Mouse (Mus musculus) midbrain, embryonic 10.5 days (tissue): ENCODE data around the gene Ankrd33. TPM values are rescaled to one million over a fixed set of nuclear protein-coding genes. Genes with fewer than 3 reads are reported as not detected.

ENCODE experiments used
- DNase-seq: peaks from one replicate; pipeline ENCODE4 v3.0.0-alpha.2; 2017; ENCODE audit warnings: low spot score
- H3K27ac ChIP-seq: fragments of 300-500 bp; sonication (generic); replicated peaks from 2 replicates; pipeline ENCODE4 v1.5.1; 2016; ENCODE audit warnings: mild to moderate bottlenecking
- H3K27me3 ChIP-seq: fragments of 300-500 bp; sonication (generic); 2 replicates; pipeline ENCODE4 v1.6.1; 2016; ENCODE audit warnings: low read depth, mild to moderate bottlenecking; ENCODE audit not compliant: poor library complexity, severe bottlenecking
- H3K36me3 ChIP-seq: fragments of 300-500 bp; sonication (generic); 2 replicates; pipeline ENCODE4 v1.6.1; 2016; ENCODE audit warnings: mild to moderate bottlenecking, moderate library complexity
- H3K4me1 ChIP-seq: fragments of 300-500 bp; sonication (generic); 2 replicates; pipeline ENCODE4 v1.6.1; 2016
- H3K4me3 ChIP-seq: fragments of 300-500 bp; sonication (generic); 2 replicates; pipeline ENCODE4 v1.5.1; 2016; ENCODE audit warnings: mild to moderate bottlenecking, moderate library complexity
- H3K9me3 ChIP-seq: fragments of 300-500 bp; sonication (generic); replicated peaks from 2 replicates; pipeline ENCODE4 v1.6.1; 2016; ENCODE audit warnings: mild to moderate bottlenecking
- WGBS: fragments of 180-500 bp; shearing (Covaris S2); methylation state at CpG from one replicate; pipeline ENCODE4 v1.1.7; 2016; 5-methylcytosine and 5-hydroxymethylcytosine counted together
- polyA plus RNA-seq: library from polyadenylated mRNA; unstranded; fragments of >200 nt; fragmentation: Nextera tagmentation; extraction: Ambion mirVana; gene quantifications from 2 replicates; pipeline ENCODE4 v1.2.1, GENCODE M21; 2016

Gene Ankrd33
- polyA plus RNA-seq, 1 experiment from 2014 or later: not detected

GRCm38 (mm10) chr15:101092829-101093648, 22.5 kb upstream of the Ankrd33 start:
- Histone ChIP-seq H3K4me1 (peaks cover 76% of the 10 kb centered on the region), H3K4me3 (peak overlapping the region; percentile 42)

GRCm38 (mm10) chr15:101093988-101094387, 21.6 kb upstream of the Ankrd33 start:
- H3K4me3 ChIP-seq: no peak overlapping the region
- H3K36me3 ChIP-seq: no peaks in the 10 kb centered on the region
- H3K27me3 ChIP-seq: peaks cover 82% of the 10 kb centered on the region
- H3K27ac ChIP-seq: peak overlapping the region; percentile 89
- peaks cover 76% of the 10 kb centered on the region for H3K4me1 ChIP-seq
- H3K9me3 ChIP-seq: no peaks in the 10 kb centered on the region
- WGBS: 35% methylated on average over 6 of the region's 6 CpGs
- DNase-seq: no peak

More at GRCm38 (mm10) chr15:101092829-101093648, 22.5 kb upstream of the Ankrd33 start:
- no peaks in the 10 kb centered on the region for H3K36me3 ChIP-seq
- H3K9me3 ChIP-seq: no peaks in the 10 kb centered on the region
- peaks cover 73% of the 10 kb centered on the region for H3K27me3 ChIP-seq
- DNase-seq: peak; percentile 84
- 7% methylated on average over 25 of the region's 25 CpGs for WGBS
- H3K27ac ChIP-seq: peak overlapping the region; percentile 89

- peak; percentile 48 for DNase-seq
- peaks cover 82% of the 10 kb centered on the region for H3K27me3 ChIP-seq
- H3K27ac ChIP-seq: peak overlapping the region; percentile 89; the same call in 1 of the 2 replicates
- H3K9me3 ChIP-seq: no peaks in the 10 kb centered on the region
- no peak overlapping the region for H3K4me3 ChIP-seq
- H3K36me3 ChIP-seq: no peaks in the 10 kb centered on the region
- 56% methylated on average over 9 of the region's 9 CpGs for WGBS
- peaks cover 82% of the 10 kb centered on the region for H3K4me1 ChIP-seq
These were observed 20.6 kb upstream of the Ankrd33 start for GRCm38 (mm10) chr15:101094979-101095378.

GRCm38 (mm10) chr15:101095392-101095791, 20.2 kb upstream of the Ankrd33 start:
- Histone ChIP-seq H3K4me3 (no peak overlapping the region), H3K9me3 (no peaks in the 10 kb centered on the region), H3K27me3 (peaks cover 82% of the 10 kb centered on the region), H3K27ac (peak overlapping the region; percentile 89; the same call in 1 of the 2 replicates), H3K36me3 (no peaks in the 10 kb centered on the region), H3K4me1 (peaks cover 82% of the 10 kb centered on the region)
- 45% methylated on average over 3 of the region's 3 CpGs for WGBS
- DNase-seq: no peak

- WGBS: under 1% methylated on average over 28 of the region's 28 CpGs
- peak overlapping the region; percentile 41 for H3K4me3 ChIP-seq
These were observed 17.4 kb upstream of the Ankrd33 start for GRCm38 (mm10) chr15:101097985-101098651.

GRCm38 (mm10) chr15:101100996-101101395, 14.6 kb upstream of the Ankrd33 start:
- WGBS: 78% methylated on average over 3 of the region's 3 CpGs

More at GRCm38 (mm10) chr15:101097985-101098651, 17.4 kb upstream of the Ankrd33 start:
- Histone ChIP-seq H3K27me3 (peaks cover 74% of the 10 kb centered on the region), H3K27ac (peak overlapping the region; percentile 82), H3K36me3 (no peaks in the 10 kb centered on the region), H3K4me1 (peaks cover 77% of the 10 kb centered on the region), H3K9me3 (no peaks in the 10 kb centered on the region)
- DNase-seq: peak; percentile 84

GRCm38 (mm10) chr15:101103605-101104304, 11.8 kb upstream of the Ankrd33 start:
- no peak overlapping the region for H3K27ac ChIP-seq

More at GRCm38 (mm10) chr15:101100996-101101395, 14.6 kb upstream of the Ankrd33 start:
- Histone ChIP-seq H3K36me3 (no peaks in the 10 kb centered on the region), H3K27ac (no peak overlapping the region), H3K4me1 (peaks cover 67% of the 10 kb centered on the region), H3K27me3 (peaks cover 62% of the 10 kb centered on the region), H3K4me3 (no peak overlapping the region), H3K9me3 (no peaks in the 10 kb centered on the region)
- DNase-seq: no peak

GRCm38 (mm10) chr15:101105496-101105994, 10.0 kb upstream of the Ankrd33 start:
- peak; percentile 83 for DNase-seq
- 21% methylated on average over 12 of the region's 12 CpGs for WGBS
- Histone ChIP-seq H3K36me3 (no peaks in the 10 kb centered on the region), H3K4me1 (peaks cover 33% of the 10 kb centered on the region), H3K9me3 (no peaks in the 10 kb centered on the region), H3K27me3 (peaks cover 26% of the 10 kb centered on the region), H3K4me3 (no peak overlapping the region), H3K27ac (no peak overlapping the region)

More at GRCm38 (mm10) chr15:101103605-101104304, 11.8 kb upstream of the Ankrd33 start:
- H3K9me3 ChIP-seq: no peaks in the 10 kb centered on the region
- no peak overlapping the region for H3K4me3 ChIP-seq
- H3K27me3 ChIP-seq: peaks cover 35% of the 10 kb centered on the region
- DNase-seq: no peak
- no peaks in the 10 kb centered on the region for H3K36me3 ChIP-seq
- 79% methylated on average over 9 of the region's 9 CpGs for WGBS
- peaks cover 42% of the 10 kb centered on the region for H3K4me1 ChIP-seq

- no peak overlapping the region for H3K4me3 ChIP-seq
- no peaks in the 10 kb centered on the region for H3K36me3 ChIP-seq
- 87% methylated on average over 10 of the region's 10 CpGs for WGBS
- no peaks in the 10 kb centered on the region for H3K9me3 ChIP-seq
- H3K27ac ChIP-seq: no peak overlapping the region
- H3K4me1 ChIP-seq: peaks cover 33% of the 10 kb centered on the region
- no peak for DNase-seq
- H3K27me3 ChIP-seq: peaks cover 27% of the 10 kb centered on the region
These were observed 9.5 kb upstream of the Ankrd33 start for GRCm38 (mm10) chr15:101106011-101106410.

GRCm38 (mm10) chr15:101107906-101108671, 7.5 kb upstream of the Ankrd33 start:
- H3K9me3 ChIP-seq: no peaks in the 10 kb centered on the region
- WGBS: 92% methylated on average over 5 of the region's 5 CpGs
- no peak overlapping the region for H3K27ac ChIP-seq
- peaks cover 24% of the 10 kb centered on the region; the same call in 1 of the 2 replicates for H3K27me3 ChIP-seq
- no peak for DNase-seq
- H3K4me3 ChIP-seq: no peak overlapping the region
- H3K36me3 ChIP-seq: no peaks in the 10 kb centered on the region
- peaks cover 20% of the 10 kb centered on the region for H3K4me1 ChIP-seq

- peak; percentile 15 for DNase-seq
- no peaks in the 10 kb centered on the region for H3K4me1 ChIP-seq
- 0 out of 2 replicates have a peak, but pooled peaks cover 3% of the 10 kb centered on the region for H3K9me3 ChIP-seq
- 85% methylated on average over 8 of the region's 8 CpGs for WGBS
- H3K27ac ChIP-seq: no peak overlapping the region
- H3K4me3 ChIP-seq: no peak overlapping the region
- peaks cover 12% of the 10 kb centered on the region; the same call in 1 of the 2 replicates for H3K27me3 ChIP-seq
- no peaks in the 10 kb centered on the region for H3K36me3 ChIP-seq
These were observed 2.4 kb upstream of the Ankrd33 start for GRCm38 (mm10) chr15:101113176-101113575.
